Mouse (Mus musculus) large intestine, adult 2 months (tissue): Measurements from ENCODE around the gene Hagh. TPM values are rescaled to one million over a fixed set of nuclear protein-coding genes. Genes with fewer than 3 reads are reported as not detected.

Experiments used
- DNase-seq: peaks from one replicate; pipeline ENCODE4 v3.0.0-alpha.2; 2012; ENCODE audit warnings: low read depth, low spot score
- WGBS: fragments of 180-500 bp; shearing (Covaris S2); methylation state at CpG from one replicate; pipeline ENCODE4 v1.1.7; 2018; 5-methylcytosine and 5-hydroxymethylcytosine counted together
- polyA plus RNA-seq: library from polyadenylated mRNA; depleted of rRNA; stranded (reverse); fragments of >200 nt; gene quantifications from 2 replicates; pipeline ENCODE4 v1.2.3, GENCODE M21; 2012

Hagh gene
- polyA plus RNA-seq, 1 experiment = 105 TPM

GRCm38 (mm10) chr17:24881738-24882440, 41.9 kb downstream of the Hagh start:
- DNase-seq = no peak
- 48% methylated on average over 7 of the region's 7 CpGs for WGBS

- 90% methylated on average over 6 of the region's 6 CpGs for WGBS
- DNase-seq = no peak
These were observed 44.4 kb downstream of the Hagh start for GRCm38 (mm10) chr17:24884391-24884790.

GRCm38 (mm10) chr17:24885356-24886133, 45.6 kb downstream of the Hagh start:
- WGBS = 17% methylated on average over 22 of the region's 22 CpGs
- DNase-seq = no peak

- DNase-seq = peak; percentile 100
- under 1% methylated on average over 69 of the region's 69 CpGs for WGBS
These were observed 46.4 kb downstream of the Hagh start, which contains the start of the genes Nubp2 and Spsb3 for GRCm38 (mm10) chr17:24886134-24886931. TSS of gene Nubp2 (minus strand) at chr17:24886349. TSS of gene Spsb3 (plus strand) at chr17:24886643.

- DNase-seq = no peak
- under 1% methylated on average over 18 of the region's 18 CpGs for WGBS
These were observed 47.0 kb downstream of the Hagh start for GRCm38 (mm10) chr17:24886932-24887271.

GRCm38 (mm10) chr17:24887291-24888080, 47.5 kb downstream of the Hagh start:
- 49% methylated on average over 18 of the region's 18 CpGs for WGBS
- DNase-seq = no peak

- no peak for DNase-seq
- WGBS = 77% methylated on average over 3 of the region's 3 CpGs
These were observed 48.9 kb downstream of the Hagh start for GRCm38 (mm10) chr17:24888862-24889261.

GRCm38 (mm10) chr17:24890151-24891092, 50.5 kb downstream of the Hagh start:
- DNase-seq = no peak
- 85% methylated on average over 19 of the region's 19 CpGs for WGBS

- 81% methylated on average over 13 of the region's 13 CpGs for WGBS
- no peak for DNase-seq
These were observed 51.4 kb downstream of the Hagh start for GRCm38 (mm10) chr17:24891321-24891720.

- no peak for DNase-seq
- 91% methylated on average over 12 of the region's 12 CpGs for WGBS
These were observed 52.8 kb downstream of the Hagh start for GRCm38 (mm10) chr17:24892785-24893184.

GRCm38 (mm10) chr17:24893276-24893675, 53.3 kb downstream of the Hagh start:
- no peak for DNase-seq
- 91% methylated on average over 2 of the region's 2 CpGs for WGBS

- DNase-seq = no peak
- 8% methylated on average over 31 of the region's 31 CpGs for WGBS
These were observed 54.4 kb downstream of the Hagh start for GRCm38 (mm10) chr17:24894061-24894994.

GRCm38 (mm10) chr17:24894995-24895547, 55.1 kb downstream of the Hagh start, which contains the start of the genes Eme2 and Mrps34:
TSS of gene Eme2 (minus strand) at chr17:24895087.
TSS of gene Mrps34 (plus strand) at chr17:24895116.
- DNase-seq = peak; percentile 64
- WGBS = under 1% methylated on average over 62 of the region's 62 CpGs

GRCm38 (mm10) chr17:24895571-24896240, 55.8 kb downstream of the Hagh start:
- DNase-seq = no peak
- WGBS = 3% methylated on average over 23 of the region's 23 CpGs

- no peak for DNase-seq
- WGBS = 1% methylated on average over 50 of the region's 50 CpGs
These were observed 56.5 kb downstream of the Hagh start, which contains the start of gene Nme3 for GRCm38 (mm10) chr17:24896241-24896992. TSS of gene Nme3 (plus strand) at chr17:24896500.

- DNase-seq = no peak
- WGBS = 19% methylated on average over 11 of the region's 11 CpGs
These were observed 57.0 kb downstream of the Hagh start for GRCm38 (mm10) chr17:24896993-24897269.
